Mouse (Mus musculus) forebrain, postnatal 0 days (tissue): ENCODE results near the gene Nxf3. TPM values are rescaled to one million over a fixed set of nuclear protein-coding genes. Genes with fewer than 3 reads are reported as not detected.

ENCODE experiments used
- ATAC-seq: fragments of 200-750 bp; cut with Nextera tagmentation; 2 replicates; pipeline ENCODE4 v1.8.0; 2017; ENCODE audit warnings: mild to moderate bottlenecking, moderate library complexity
- DNase-seq: peaks from one replicate; pipeline ENCODE4 v3.0.0-alpha.2; 2015
- H3K27ac ChIP-seq: fragments of 300-500 bp; sonication (generic); 2 replicates; pipeline ENCODE4 v1.5.1; 2014; ENCODE audit warnings: low read depth, mild to moderate bottlenecking, antibody characterized with exemption, low read length, moderate library complexity, mixed read lengths
- H3K27me3 ChIP-seq: fragments of 300-500 bp; sonication (generic); 2 replicates; pipeline ENCODE4 v1.6.1; 2014; ENCODE audit warnings: mild to moderate bottlenecking, low read length, mixed read lengths; ENCODE audit not compliant: insufficient read depth
- H3K36me3 ChIP-seq: fragments of 300-500 bp; sonication (generic); 2 replicates; pipeline ENCODE4 v1.6.1; 2014; ENCODE audit warnings: mild to moderate bottlenecking, moderate library complexity; ENCODE audit not compliant: insufficient read depth
- H3K4me1 ChIP-seq: fragments of 300-500 bp; sonication (generic); 2 replicates; pipeline ENCODE4 v1.6.1; 2014; ENCODE audit warnings: antibody characterized with exemption; ENCODE audit not compliant: insufficient read depth
- H3K4me2 ChIP-seq: fragments of 300-500 bp; sonication (generic); 2 replicates; pipeline ENCODE4 v1.6.1; 2014; ENCODE audit warnings: low read depth, mild to moderate bottlenecking, moderate library complexity
- H3K4me3 ChIP-seq: fragments of 300-500 bp; sonication (generic); 2 replicates; pipeline ENCODE4 v1.5.1; 2014; ENCODE audit warnings: low read depth, low read length, mixed read lengths
- H3K9ac ChIP-seq: fragments of 300-500 bp; sonication (generic); 2 replicates; pipeline ENCODE4 v1.6.1; 2014; ENCODE audit warnings: mild to moderate bottlenecking
- H3K9me3 ChIP-seq: fragments of 300-500 bp; sonication (generic); 2 replicates; pipeline ENCODE4 v1.6.1; 2016; ENCODE audit warnings: low read length
- CTCF ChIP-seq: sonication (generic); IDR thresholded peaks from 2 replicates; pipeline ENCODE4 v1.5.1; 2016; ENCODE audit warnings: antibody characterized with exemption, control low read depth, low read depth
- WGBS: fragments of 180-500 bp; shearing (Covaris S2); extraction: QIAGEN DNeasy Blood & Tissue Kit; methylation state at CpG from one replicate; pipeline ENCODE4 v1.1.7; 2014; 5-methylcytosine and 5-hydroxymethylcytosine counted together
- polyA plus RNA-seq: library from polyadenylated mRNA; unstranded; fragments of >200 nt; fragmentation: Nextera tagmentation; extraction: Ambion mirVana; gene quantifications from 2 replicates; pipeline ENCODE4 v1.2.1, GENCODE M21; 2015
- total RNA-seq: library from RNA; depleted of rRNA; stranded (reverse); fragments of >200 nt; gene quantifications from 2 replicates; pipeline ENCODE4 v1.2.3, GENCODE M21; 2014; rRNA removed

The Nxf3 gene
- total RNA-seq (not detected in 2 replicates), polyA plus RNA-seq (0.27 TPM in 1 of 2 replicates, not detected in the other)

DNA sequence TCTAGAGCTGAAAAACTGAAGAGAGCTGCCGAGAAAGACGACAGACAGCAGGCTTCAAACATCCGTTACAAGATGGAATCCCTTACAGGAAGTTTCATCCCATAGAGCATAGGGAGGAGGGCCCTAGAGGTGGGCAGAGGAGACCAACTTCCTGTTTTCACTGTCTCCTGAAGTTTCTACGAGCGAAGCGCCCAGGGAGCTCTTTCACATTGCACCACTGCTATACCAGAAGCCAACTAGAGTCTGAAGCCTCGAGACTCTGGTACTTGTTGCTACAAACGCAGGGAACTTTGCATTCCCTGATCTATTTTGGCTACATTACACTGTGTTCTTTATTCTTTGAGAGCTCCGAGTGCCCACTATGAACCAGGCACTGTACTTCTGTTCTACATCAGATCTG, at the start of gene Nxf3:
Gene Nxf3, minus strand, starts transcription at position 101 of the 400 bp plus-strand sequence.
- H3K4me1 ChIP-seq, result no peaks in the 10 kb centered on the region
- H3K4me2 ChIP-seq, result no peak within 1 kb of the TSS
- no peak for TF ChIP-seq CTCF
- H3K4me3 ChIP-seq, result no peak within 1 kb of the TSS
- no peaks in the 10 kb centered on the region for H3K27me3 ChIP-seq
- no peaks in the 10 kb centered on the region for H3K9me3 ChIP-seq
- H3K36me3 ChIP-seq, result no peaks in the 10 kb centered on the region
- no peak within 1 kb of the TSS for H3K27ac ChIP-seq
- DNase-seq (no peak), ATAC-seq (no peak)
- H3K9ac ChIP-seq, result no peak within 1 kb of the TSS
- WGBS, result 82% methylated on average over 9 of the region's 9 CpGs

DNA sequence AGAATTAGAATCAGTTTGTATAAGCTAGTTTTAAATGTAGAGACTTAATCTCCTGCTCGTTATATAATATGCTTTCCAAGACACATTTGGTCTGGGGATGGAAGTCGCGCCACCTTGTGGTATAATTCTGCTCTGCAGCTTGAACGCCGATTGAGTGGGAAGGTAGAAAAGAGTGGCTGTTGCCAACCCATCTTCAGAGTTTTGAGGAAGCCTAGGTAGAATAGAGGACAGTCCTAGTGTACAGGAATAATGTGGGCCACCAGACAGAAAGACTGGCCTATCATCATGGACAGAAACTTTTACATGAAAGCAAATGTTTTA, 42.6 kb upstream of the Nxf3 start:
- 25% methylated on average over 5 of the region's 5 CpGs for WGBS
- H3K9me3 ChIP-seq, result no peaks in the 10 kb centered on the region
- DNase-seq, result peak; percentile 73
- peak; percentile 72 for TF ChIP-seq CTCF
- ATAC-seq, result peak; percentile 29; the same call in 1 of the 2 replicates
- H3K4me3 ChIP-seq, result no peak overlapping the region
- H3K27me3 ChIP-seq, result no peaks in the 10 kb centered on the region
- no peaks in the 10 kb centered on the region for H3K36me3 ChIP-seq
- H3K9ac ChIP-seq, result no peak overlapping the region
- no peak overlapping the region for H3K27ac ChIP-seq
- no peaks in the 10 kb centered on the region for H3K4me1 ChIP-seq
- no peak overlapping the region for H3K4me2 ChIP-seq

- Histone ChIP-seq H3K4me2 (no peak overlapping the region), H3K9me3 (no peaks in the 10 kb centered on the region), H3K4me3 (no peak overlapping the region), H3K9ac (no peak overlapping the region), H3K4me1 (no peaks in the 10 kb centered on the region), H3K27ac (no peak overlapping the region), H3K36me3 (no peaks in the 10 kb centered on the region), H3K27me3 (no peaks in the 10 kb centered on the region)
- WGBS, result 60% methylated on average over 8 of the region's 8 CpGs
- no peak for DNase-seq
- TF ChIP-seq CTCF, result peak; percentile 34; the same call in 1 of the 2 replicates
- no peak for ATAC-seq
Measured at GRCm38 (mm10) chrX:136127038-136127743, 42.1 kb upstream of the Nxf3 start.

DNA sequence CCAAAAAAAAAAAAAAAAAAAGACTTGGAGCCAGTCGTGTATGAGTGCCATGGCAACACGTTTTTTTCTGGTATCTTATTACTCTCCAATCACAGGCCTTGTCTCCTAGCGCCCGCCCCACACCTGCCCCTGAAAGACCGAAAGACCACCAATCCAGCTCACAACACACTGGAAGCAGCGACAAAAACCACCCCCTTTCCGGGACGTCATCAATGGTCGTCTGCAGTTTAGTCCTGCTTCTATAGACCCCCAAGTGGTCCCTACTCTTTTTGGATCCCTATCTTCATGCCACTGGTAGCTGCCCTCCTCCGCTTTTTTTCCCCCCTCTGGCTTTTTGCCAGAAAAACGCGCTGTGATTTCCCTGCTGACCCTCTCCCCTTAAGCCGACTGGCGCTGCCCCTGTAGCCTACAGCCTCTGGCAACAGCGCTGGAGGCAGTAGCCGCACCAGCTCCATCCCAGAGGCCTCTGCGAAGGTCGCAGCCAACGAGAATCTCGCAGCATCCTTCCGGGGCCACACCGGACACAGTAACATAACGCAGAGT, 30.4 kb upstream of the Nxf3 start:
- DNase-seq (peak; percentile 91), ATAC-seq (peak; percentile 99)
- Histone ChIP-seq H3K4me2 (peak overlapping the region; percentile 48), H3K4me1 (no peaks in the 10 kb centered on the region), H3K9ac (peak overlapping the region; percentile 53), H3K9me3 (no peaks in the 10 kb centered on the region), H3K36me3 (no peaks in the 10 kb centered on the region), H3K27ac (peak overlapping the region; percentile 83), H3K27me3 (no peaks in the 10 kb centered on the region), H3K4me3 (peak overlapping the region; percentile 42)
- WGBS, result 23% methylated on average over 23 of the region's 23 CpGs
- TF ChIP-seq CTCF, result no peak

DNA sequence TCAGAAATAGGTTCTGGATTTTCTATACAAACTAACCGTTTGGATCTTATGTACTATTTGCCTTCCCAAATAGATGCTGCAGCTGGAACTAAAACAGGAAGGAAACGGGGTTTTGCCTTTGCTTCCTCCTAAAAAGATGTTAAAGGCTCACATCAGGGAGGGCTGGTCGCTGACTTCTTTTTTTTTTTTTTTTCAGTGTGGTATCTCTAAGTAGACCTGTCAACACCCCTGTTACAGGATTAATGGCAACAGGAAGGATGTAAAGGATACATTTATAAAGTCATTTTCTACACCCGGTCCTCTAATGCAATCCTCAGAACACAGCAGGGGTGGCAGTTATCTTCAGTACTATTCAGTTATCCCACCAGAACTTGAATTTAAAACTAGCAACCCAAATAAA, 30.0 kb upstream of the Nxf3 start:
- H3K4me3 ChIP-seq, result peak overlapping the region; percentile 42
- H3K27ac ChIP-seq, result no peak overlapping the region

GRCm38 (mm10) chrX:136107942-136108341, 22.9 kb upstream of the Nxf3 start:
- Histone ChIP-seq H3K27me3 (no peaks in the 10 kb centered on the region), H3K9me3 (no peaks in the 10 kb centered on the region), H3K4me2 (no peak overlapping the region), H3K4me3 (no peak overlapping the region), H3K27ac (no peak overlapping the region), H3K4me1 (no peaks in the 10 kb centered on the region), H3K9ac (no peak overlapping the region), H3K36me3 (no peaks in the 10 kb centered on the region)
- peak; percentile 76 for DNase-seq
- peak; percentile 77 for TF ChIP-seq CTCF
- 46% methylated on average over 6 of the region's 6 CpGs for WGBS
- peak; percentile 68 for ATAC-seq

More for the DNA sequence above, 30.0 kb upstream of the Nxf3 start:
- H3K9ac ChIP-seq, result no peak overlapping the region
- no peaks in the 10 kb centered on the region for H3K36me3 ChIP-seq
- TF ChIP-seq CTCF, result no peak
- no peak for DNase-seq
- no peaks in the 10 kb centered on the region for H3K27me3 ChIP-seq
- H3K4me2 ChIP-seq, result peak overlapping the region; percentile 48
- WGBS, result 48% methylated on average over 4 of the region's 4 CpGs
- ATAC-seq, result no peak
- no peaks in the 10 kb centered on the region for H3K9me3 ChIP-seq
- H3K4me1 ChIP-seq, result no peaks in the 10 kb centered on the region

- H3K4me1 ChIP-seq, result no peaks in the 10 kb centered on the region
- 44% methylated on average over 3 of the region's 3 CpGs for WGBS
- H3K4me3 ChIP-seq, result no peak overlapping the region
- no peak overlapping the region for H3K9ac ChIP-seq
- no peaks in the 10 kb centered on the region for H3K9me3 ChIP-seq
- ATAC-seq (peak; percentile 91), DNase-seq (peak; percentile 66)
- H3K36me3 ChIP-seq, result no peaks in the 10 kb centered on the region
- no peaks in the 10 kb centered on the region for H3K27me3 ChIP-seq
- no peak overlapping the region for H3K4me2 ChIP-seq
- no peak for TF ChIP-seq CTCF
- H3K27ac ChIP-seq, result peak overlapping the region; percentile 54; the same call in 1 of the 2 replicates
Measured at GRCm38 (mm10) chrX:136104724-136105088, 19.7 kb upstream of the Nxf3 start.
